Mouse (Mus musculus) lung, postnatal 4 days (tissue): ENCODE results near the gene Gipc3.

Experiments used
- DNase-seq, 2 experiments: peaks; one replicate each; pipeline ENCODE4 v3.0.0; 2021

The Gipc3 gene

GRCm38 (mm10) chr10:81342686-81343505 is at the start of gene Gipc3:
Gene Gipc3, minus strand, starts transcription at chr10:81343266.
- peak in 1 of 2 experiments; percentile 55 for DNase-seq

GRCm38 (mm10) chr10:81392781-81393185 is 49.7 kb upstream of the Gipc3 start, which contains the start of gene Smim24:
Gene Smim24, plus strand, starts transcription at chr10:81393051.
- no peak for DNase-seq

DNA sequence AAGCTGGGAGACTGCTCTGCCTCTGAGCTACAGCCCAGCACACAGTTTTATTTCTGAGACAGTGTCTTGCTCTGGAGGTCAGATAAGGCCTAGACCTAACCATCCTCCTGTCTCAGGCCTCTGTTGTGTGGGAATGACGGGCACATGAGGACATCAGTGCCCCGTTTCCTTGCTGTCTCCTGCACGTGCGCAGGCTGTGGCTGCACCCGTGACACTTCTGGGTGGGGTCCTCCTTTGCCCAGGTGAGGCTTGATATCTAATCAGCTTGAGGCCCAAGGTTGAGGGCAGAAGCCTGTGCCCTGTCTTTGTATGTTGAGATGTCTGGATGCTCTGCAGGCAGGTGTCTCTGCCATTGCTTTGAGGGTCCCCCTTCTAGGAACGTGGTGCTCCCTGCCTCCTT is 49.2 kb upstream of the Gipc3 start:
- no peak for DNase-seq

GRCm38 (mm10) chr10:81390678-81390965 is 47.6 kb upstream of the Gipc3 start:
- DNase-seq, result no peak

DNA sequence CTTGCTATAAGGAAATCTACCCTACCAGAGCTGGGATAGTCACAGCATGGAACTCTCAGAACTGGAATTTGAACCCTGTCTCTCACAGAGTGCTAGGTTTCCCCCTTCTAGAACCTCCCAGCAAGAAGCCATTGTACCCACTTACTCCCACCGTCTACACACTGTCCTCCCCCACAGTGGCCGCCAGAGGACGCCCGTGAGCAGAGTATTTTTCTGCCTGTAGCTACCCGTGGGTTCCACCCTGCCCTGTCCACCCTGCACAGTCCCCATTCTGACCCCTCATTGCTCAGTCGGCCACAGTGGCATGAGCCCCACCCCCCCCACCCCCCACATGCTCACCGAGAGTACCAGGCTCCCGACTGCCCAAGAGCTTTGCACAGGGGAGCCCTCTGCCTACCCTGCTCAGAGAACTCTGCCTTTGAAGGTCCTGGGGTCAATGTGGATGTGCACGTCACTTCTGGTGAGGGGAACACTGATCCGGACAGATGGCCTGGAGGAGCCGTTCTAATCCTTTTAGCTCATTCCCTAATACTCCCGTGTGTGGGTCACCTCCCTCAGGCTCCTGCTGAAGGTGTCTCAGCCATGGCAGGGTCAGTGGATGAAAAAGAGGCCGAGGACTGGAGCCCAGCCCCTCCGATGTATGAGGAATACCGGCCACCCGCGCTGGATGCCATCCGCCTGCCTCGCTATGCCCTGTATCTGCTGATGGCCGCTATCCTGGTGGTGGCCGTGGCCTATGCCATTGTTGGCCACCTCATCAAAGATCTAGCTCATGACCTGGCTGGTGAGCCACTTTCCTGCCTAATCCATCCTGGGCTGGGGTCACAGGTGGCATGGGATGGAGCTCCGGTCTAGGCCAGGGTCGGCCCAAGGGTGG is 47.0 kb upstream of the Gipc3 start:
- DNase-seq, result peak; percentile 80 to 86

DNA sequence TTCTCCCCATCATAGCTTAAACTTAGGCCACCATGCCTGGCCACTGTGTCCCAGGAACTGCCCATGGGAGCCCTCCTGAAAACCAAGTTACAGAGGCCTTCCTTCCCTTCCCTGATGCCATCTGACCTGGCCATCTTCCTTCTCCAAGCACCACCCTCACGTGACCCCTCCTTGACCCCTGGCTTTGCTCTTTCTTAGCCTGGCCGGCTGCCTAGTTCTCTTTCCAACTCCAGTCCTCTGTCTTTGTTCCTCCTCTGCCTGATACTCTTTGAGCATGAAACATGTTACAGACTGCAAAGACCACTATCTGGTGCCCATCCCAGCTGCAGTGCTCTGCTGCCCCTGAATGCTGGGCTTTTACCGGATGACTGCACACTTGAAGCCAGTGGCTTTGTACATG is 46.3 kb upstream of the Gipc3 start:
- DNase-seq, result peak in 1 of 2 experiments; percentile 49

- DNase-seq, result no peak
Measured at GRCm38 (mm10) chr10:81388505-81389055, 45.5 kb upstream of the Gipc3 start, which contains the start of gene Gm48552. Gene Gm48552, plus strand, starts transcription at chr10:81389005.

GRCm38 (mm10) chr10:81387716-81388115 is 44.6 kb upstream of the Gipc3 start:
- DNase-seq, result no peak

- no peak for DNase-seq
Measured at GRCm38 (mm10) chr10:81385603-81386306, 42.7 kb upstream of the Gipc3 start.

DNA sequence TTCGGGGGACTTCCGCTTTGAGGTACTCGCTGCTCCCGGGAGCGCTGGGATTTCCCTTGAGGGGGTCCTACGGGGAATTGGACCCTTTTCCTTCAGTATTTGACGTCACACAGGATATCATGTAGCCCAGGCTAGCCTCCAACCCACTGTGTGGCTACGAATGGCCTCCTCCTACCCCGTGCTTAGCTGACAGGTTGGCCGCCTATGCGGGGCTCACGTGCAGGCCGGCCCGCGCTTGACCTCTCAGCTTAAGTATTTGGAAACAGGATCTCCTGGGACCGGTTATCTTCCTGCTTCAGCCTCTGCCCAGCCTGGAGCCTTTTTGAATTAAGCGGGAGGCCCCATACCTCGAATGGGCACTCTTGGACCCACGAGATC is 41.5 kb upstream of the Gipc3 start:
- DNase-seq, result no peak

- peak; percentile 98 to 99 for DNase-seq
Measured at GRCm38 (mm10) chr10:81383802-81384604, 40.9 kb upstream of the Gipc3 start, which contains the start of the genes Dohh and Gm48551. Gene Dohh, plus strand, starts transcription at chr10:81384428. Gene Gm48551, plus strand, starts transcription at chr10:81384466.

GRCm38 (mm10) chr10:81382039-81382438 is 39.0 kb upstream of the Gipc3 start:
- DNase-seq, result peak; percentile 73 to 84

DNA sequence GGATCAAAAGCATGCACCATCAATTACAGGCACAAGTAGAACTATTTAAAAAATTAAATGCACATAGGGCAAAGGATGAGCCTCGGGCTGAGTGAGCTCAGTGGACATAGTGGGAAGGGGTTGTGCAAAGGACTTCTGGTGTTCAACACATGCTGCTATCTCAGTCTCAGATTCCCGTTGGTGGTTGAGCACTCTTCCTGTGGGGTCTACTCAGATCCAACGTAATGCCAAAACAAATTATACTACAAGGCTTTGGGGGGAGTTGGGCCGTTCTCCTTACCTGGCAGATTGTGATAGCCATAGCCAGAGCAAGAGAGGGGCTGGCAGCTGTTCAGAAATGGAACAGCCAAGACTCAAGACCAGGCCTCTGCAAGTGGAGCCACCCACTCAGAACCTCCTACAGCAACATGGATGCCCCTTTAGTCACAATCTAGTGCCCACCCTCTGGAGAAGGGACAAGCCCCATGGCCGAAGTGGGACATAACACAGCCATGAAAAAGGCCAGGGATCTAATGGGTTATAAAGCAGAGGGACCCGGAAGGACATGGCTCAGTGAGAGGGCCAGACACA is 36.8 kb upstream of the Gipc3 start:
- no peak for DNase-seq

- DNase-seq, result no peak
Measured at GRCm38 (mm10) chr10:81379183-81379553, 36.1 kb upstream of the Gipc3 start.

- peak; percentile 100 for DNase-seq
Measured at GRCm38 (mm10) chr10:81378553-81379182, 35.6 kb upstream of the Gipc3 start.

- DNase-seq, result no peak
Measured at GRCm38 (mm10) chr10:81377793-81378552, 34.9 kb upstream of the Gipc3 start, which contains the start of gene Fzr1. Gene Fzr1, minus strand, starts transcription at chr10:81378516.

DNA sequence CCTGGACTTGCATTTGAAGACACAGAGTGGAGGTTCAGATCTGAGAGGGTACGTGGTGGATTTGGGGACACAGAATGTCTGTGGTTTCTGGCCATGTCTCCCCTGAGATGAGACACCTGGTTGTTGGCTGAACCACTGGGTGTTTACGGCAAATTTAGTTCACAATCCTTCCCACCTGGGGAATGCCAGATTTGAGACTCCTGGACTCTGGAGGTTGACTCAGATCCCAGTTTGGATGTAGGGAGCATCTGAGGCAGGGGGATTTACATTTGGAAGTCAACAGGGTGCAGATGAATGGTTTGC is 34.2 kb upstream of the Gipc3 start:
- no peak for DNase-seq

GRCm38 (mm10) chr10:81376561-81377361 is 33.7 kb upstream of the Gipc3 start:
- no peak for DNase-seq

DNA sequence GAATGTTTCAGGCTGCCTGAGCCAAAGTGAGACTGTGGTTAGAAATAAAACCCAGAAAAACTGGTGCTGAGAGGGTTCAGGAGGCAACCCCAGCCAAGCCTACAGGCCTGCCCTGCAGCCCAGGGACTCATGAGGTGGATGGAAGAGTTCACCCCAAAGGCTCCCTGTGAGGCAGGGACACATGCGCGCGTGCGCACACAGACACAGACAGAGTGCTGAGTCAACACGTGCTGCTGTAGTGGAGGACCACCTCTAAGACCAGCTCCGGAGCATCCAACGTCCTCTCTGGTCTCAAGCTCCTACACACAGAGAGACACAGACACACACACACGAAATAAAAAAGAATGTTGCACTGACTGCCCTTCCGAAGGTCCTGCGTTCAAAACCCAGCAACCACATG is 32.3 kb upstream of the Gipc3 start:
- no peak for DNase-seq

DNA sequence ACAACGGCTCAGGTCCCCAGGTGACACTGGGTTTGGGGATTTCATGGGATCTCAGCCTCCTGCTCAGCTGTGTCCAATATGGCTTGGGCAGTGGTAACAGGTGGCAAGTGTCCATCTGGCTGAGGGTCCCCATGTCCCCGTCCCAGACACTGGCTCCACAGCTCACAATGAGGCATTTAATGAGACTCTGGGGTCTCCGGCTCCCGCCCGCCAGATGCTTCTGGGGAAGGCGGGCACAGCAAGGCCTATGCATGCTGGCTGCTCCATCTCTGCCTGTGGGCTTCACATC is 24.1 kb upstream of the Gipc3 start:
- DNase-seq, result no peak
